Mouse (Mus musculus) neural tube, embryonic 10.5 days (tissue): ENCODE data around the gene Itpripl2.

ENCODE experiments used
- DNase-seq: peaks from one replicate; pipeline ENCODE4 v3.0.0-alpha.2; 2017; ENCODE audit warnings: low spot score; ENCODE audit errors: extremely low spot score

Gene Itpripl2

DNA sequence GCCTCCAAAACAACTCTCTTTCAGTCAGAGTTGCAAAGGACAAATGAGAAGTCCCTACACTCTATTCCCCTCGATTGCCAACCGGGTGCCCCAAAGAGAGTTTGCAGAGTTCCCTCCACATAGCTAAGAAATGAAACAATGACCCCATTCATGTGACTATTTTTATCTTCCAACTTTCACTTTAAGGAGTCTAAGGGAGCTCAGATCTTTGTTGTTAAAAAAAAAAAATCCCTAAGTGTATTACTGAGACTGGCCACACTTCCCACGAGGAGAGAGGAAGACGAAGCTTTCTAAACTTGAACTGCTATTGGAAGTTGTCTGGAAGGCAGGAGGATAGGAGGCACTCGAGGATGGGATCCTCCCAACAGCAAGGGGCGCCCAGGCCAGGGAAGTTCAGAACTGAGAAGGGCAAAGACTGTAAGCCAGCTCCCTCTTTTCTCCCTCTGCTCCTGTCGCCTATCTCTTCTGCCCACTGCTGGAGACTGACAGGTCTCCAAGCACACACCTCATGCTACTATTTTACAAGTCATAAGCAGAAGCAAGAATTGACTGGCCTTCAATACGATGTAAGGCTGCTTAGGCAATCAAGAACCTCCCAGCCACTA is 3.6 kb downstream of the Itpripl2 start:
- DNase-seq: no peak

- DNase-seq: no peak
These were observed 4.9 kb downstream of the Itpripl2 start for GRCm38 (mm10) chr7:118486917-118487316.

GRCm38 (mm10) chr7:118483996-118484395 is 7.8 kb downstream of the Itpripl2 start:
- no peak for DNase-seq

- DNase-seq: no peak
These were observed 9.8 kb downstream of the Itpripl2 start for GRCm38 (mm10) chr7:118482001-118482400.

DNA sequence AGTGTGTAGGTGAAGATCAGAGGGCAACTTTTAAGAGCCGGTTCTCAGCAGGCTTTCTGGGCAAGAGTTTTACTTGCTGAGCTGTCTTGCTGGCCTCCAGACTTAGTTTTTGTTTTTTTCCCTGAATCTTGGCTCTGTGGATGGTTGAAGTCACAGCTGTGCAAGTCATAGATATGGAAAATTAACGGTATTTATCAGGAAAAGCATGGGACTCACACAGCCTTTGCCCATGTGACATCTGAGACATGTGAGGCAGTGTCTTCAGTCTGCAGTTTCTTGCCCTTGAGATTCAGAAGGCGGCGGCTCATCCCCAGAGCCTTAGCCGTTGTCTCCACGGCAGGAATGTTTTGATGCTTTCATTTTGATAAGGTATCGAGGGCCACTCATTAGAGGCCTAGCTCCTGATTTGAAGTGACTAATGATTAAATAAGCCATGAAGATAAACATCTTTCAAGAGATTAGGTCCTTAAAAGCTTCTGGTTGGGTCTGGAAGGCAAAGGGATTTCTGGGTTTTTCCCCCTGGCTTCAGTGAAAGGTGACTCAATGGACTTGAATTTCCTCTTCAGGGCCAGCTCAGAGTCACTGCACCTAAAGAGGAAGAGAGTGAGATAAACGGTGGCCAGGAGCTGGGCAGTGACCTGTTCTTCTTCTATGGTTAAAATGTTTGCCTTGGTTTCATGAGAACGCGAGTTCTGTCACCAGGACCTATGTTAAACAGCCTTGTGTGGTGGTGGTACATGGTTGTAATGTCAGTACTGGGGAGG is 10.5 kb downstream of the Itpripl2 start:
- DNase-seq: no peak

DNA sequence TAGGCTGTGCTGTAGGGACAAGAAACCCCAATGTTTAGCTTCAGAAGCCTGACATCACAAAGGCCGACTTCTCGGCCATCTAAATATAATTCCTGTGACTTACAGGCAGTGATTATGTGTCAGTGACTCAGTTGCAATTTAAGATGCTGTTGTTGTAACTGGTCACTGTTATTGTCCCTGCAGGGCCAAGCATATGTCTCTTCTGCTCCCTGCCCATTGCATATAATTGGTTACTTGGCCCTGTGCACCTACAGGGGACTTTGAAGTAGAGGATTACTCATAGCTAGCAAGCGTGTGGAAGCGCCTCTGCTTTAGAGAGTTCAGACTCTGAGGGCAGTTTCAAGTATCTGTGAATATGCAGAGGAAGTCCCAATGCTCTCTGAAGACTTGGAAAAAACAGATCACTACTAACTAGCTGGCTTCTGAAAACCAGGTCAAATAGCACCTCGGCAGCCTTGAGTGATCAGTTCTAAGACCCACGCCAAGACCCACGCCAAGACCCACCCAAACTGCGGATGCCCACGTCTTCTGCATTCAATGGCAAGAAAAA is 11.5 kb downstream of the Itpripl2 start:
- DNase-seq: no peak

- no peak for DNase-seq
These were observed 12.9 kb downstream of the Itpripl2 start for GRCm38 (mm10) chr7:118478835-118479312.

- DNase-seq: no peak
These were observed 15.3 kb downstream of the Itpripl2 start for GRCm38 (mm10) chr7:118476428-118476827.

GRCm38 (mm10) chr7:118475008-118475705 is 16.6 kb downstream of the Itpripl2 start:
- no peak for DNase-seq

DNA sequence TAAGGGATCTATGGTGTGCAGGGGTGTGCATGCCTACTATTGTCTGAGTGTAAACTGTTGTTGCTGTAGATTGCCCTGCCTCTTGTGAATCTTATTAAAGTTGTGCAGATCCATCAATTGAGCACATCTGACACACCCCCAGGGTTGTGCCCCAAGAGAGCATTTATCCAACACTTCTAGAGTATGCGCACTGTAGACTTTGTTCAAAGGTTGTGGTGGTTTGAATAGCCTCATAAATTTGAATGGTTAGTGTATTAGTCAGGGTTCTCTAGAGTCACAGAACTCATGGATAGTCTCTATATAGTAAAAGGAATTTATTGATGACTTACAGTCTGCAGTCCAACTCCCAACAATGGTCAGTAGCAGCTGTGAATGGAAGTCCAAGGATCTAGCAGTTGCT is 18.9 kb downstream of the Itpripl2 start:
- no peak for DNase-seq

DNA sequence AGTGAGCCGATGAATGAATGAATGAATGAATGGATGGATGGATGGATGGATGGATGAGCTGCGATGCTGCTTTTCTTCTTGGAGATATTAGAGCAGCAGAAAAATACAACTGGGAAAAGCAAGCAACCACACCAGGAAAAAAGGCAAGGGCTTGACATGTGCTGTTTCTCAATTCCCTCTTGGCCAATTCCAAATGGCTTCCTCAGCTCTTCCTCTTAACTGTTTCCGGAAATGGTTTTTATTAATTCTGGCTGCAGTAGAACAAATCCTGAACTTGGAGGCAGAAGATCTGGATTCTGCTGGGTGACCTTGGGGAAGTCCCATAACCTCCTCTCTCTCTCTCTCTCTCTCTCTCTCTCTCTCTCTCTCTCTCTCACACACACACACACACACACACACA is 23.7 kb downstream of the Itpripl2 start:
- DNase-seq: no peak

DNA sequence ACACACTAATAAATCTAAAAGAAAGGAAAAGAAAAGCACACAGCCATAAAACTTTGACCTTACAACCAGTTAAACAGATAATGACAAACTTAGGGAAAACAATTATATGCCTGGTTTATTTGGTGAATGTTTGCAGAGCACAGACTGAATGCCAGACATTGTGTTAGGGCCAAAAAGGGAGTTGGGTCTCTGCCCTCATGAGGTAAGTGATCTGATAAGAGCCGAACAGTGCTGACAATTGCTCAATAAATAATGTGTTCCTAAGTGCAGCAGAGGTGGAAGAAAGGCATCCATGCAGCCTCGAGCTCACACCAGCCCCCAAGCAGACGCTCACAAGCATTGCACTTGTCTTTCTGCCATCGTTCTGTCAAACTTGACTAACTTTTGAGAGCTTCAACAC is 27.3 kb downstream of the Itpripl2 start:
- no peak for DNase-seq

- no peak for DNase-seq
These were observed 28.7 kb downstream of the Itpripl2 start for GRCm38 (mm10) chr7:118462818-118463762.

DNA sequence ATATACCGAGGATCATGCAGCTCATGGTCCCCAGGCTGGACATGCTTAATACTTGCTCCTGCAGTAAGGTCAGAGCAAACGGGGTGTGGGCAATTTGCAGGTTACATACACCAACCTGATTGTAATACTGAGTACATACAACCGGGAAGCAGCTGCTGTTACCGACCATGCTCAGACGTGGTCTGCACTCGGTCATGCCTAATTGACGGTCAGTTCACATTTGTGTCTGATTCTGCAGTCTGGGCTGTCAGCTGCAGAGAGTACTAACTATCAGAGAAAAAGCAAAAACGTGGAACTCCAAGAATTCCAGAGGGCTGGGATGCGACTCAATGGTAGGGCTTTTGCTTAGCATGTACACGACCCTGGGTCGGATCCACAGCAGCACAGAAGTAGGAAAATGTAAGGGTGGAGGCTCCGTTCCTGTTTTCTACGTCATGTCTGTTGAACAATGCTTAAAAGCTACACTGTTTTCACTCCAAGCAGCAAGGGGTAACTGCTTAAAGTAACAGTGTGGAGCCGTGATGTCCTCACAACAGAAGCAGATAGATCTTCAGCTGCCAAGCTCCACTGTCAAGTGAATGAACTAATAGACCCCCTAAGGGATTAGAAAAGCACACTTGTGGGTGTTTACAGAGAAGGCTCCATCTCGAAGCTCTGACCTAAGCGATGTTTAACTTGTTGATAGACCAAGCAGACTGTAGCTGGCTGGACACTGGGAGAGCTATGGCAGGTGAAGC is 30.2 kb downstream of the Itpripl2 start:
- DNase-seq: no peak

- DNase-seq: no peak
These were observed 38.1 kb downstream of the Itpripl2 start for GRCm38 (mm10) chr7:118453722-118454121.

DNA sequence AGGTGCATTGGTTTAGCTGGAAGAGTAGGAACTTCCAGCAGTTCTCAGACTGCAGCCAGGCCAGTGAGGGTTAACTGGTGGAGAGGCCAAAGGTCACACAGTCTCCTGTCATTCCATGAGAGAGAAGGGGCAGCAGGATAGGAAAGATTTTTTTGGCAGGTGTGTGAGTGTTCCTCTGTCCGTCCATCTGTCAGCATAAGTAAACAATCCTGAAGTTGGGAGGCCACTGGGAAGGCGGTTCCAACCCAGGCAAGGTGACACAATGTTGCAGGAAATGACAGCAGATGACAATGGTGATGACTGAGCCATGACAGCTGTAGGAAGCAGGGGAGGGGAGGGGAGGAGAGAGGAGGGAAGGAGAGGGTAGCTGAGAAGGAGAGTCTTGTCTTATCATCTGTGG is 38.8 kb downstream of the Itpripl2 start:
- DNase-seq: no peak

DNA sequence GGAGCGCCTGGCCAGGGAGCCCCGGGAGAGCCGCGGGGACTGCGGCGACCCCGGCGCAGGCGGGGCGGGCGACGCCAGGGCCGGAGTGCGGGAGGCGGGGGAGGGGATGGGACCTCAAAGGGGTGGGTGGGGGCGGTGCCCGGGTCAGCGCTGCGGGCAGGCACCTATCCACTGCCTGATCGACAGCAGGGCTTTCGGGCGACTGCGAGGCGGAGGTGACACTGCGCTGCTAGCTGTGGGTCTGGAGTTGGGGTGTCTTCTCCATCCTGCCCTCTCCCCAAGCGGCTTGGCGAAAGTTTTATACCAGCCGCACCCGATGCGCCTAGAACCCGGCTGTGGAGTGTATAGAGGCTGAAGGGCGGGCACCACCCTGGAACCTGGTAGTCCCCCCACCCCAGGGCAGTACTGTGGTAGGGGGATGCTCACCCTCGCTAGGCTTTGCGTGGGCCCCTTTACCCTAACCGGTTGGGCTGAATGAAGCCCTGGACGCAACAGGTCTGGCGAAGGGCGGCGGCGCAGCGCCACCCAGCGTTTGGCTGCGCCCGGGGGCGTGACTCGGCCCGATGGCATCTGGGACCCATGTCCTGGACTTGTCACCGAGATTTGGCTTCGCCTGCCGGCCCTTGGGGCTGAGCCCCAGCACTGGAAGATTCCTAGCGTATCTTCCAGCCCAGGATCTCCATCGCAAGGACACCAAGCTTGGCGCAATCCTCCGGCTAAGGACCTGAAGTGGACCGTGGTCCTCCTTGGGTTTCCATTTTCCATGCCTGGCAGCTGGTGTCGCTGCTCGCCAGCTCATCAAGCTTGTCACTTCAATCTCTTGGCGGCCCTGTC is 43.4 kb downstream of the Itpripl2 start, which contains the start of gene Syt17:
Gene Syt17, minus strand, starts transcription at position 89 of the 834 bp plus-strand sequence.
- peak; percentile 83 for DNase-seq

- peak; percentile 53 for DNase-seq
These were observed 44.3 kb downstream of the Itpripl2 start for GRCm38 (mm10) chr7:118447291-118448133.
